ENCODE assay signal across 8 mouse cellular contexts in genomic region chr2:126363050-126363744, GRCm38 (mm10).
A peak's percentile ranks its signal among the peaks of the same experiment; 100 is the strongest.
DNase-seq lines count a peak whose midpoint lies in the region; ATAC-seq and TF ChIP-seq lines count a peak whose summit lies in the region.

No protein-coding gene starts in this region.

- no peak for TF ChIP-seq EP300 in lung, postnatal 0 days (IDR thresholded peaks at IDR 0.05)

- H3K36me3 ChIP-seq in forebrain, embryonic 11.5 days (ENCODE audit: control insufficient read depth, insufficient read depth, low read length), result no peaks in the 10 kb centered on the region
- no peaks in the 10 kb centered on the region for H3K36me3 ChIP-seq in lung, postnatal 0 days (ENCODE audit: insufficient read depth, low read length)

- H3K9ac ChIP-seq in forebrain, embryonic 11.5 days (ENCODE audit: low read length), result no peak overlapping the region
- no peak overlapping the region for H3K9ac ChIP-seq in lung, postnatal 0 days (replicated peaks; ENCODE audit: low read depth)

- 57% methylated on average over 7 of the region's 7 CpGs for WGBS in forebrain, embryonic 11.5 days
- 34% methylated on average over 7 of the region's 7 CpGs for WGBS in lung, postnatal 0 days

- peak; percentile 65 for DNase-seq in ES-CJ7 (ENCODE audit: low read depth, low spot score)
- DNase-seq in c-Kit-negative CD71-positive TER-119-positive erythroid progenitor cells, embryonic 14.5 days (ENCODE audit: low read depth, low spot score), result peak; percentile 39
- peak; percentile 90 for DNase-seq in forebrain, embryonic 11.5 days (ENCODE audit: low spot score)
- peak; percentile 62 for DNase-seq in heart, postnatal 25 days (ENCODE audit: low spot score)
- peak; percentile 72 for DNase-seq in layer of hippocampus, adult 9-10 months (ENCODE audit: low spot score)
- peak; percentile 80 for DNase-seq in lung, postnatal 0 days (ENCODE audit: low spot score)
- peak; percentile 85 for DNase-seq in ovary, postnatal 36 days (ENCODE audit: low spot score)
- DNase-seq in thymus, postnatal 14 days, result peak; percentile 75

- H3K27me3 ChIP-seq in forebrain, embryonic 11.5 days (ENCODE audit: control insufficient read depth, insufficient read depth, low read length), result no peaks in the 10 kb centered on the region
- no peaks in the 10 kb centered on the region for H3K27me3 ChIP-seq in lung, postnatal 0 days (replicated peaks; ENCODE audit: insufficient read depth, low read length)

- peak; percentile 92 for TF ChIP-seq CTCF in lung, postnatal 0 days (IDR thresholded peaks at IDR 0.05)

- H3K4me1 ChIP-seq in forebrain, embryonic 11.5 days (replicated peaks; ENCODE audit: control insufficient read depth, insufficient read depth, low read length), result no peaks in the 10 kb centered on the region; the same call in 1 of the 2 replicates
- peaks cover 3% of the 10 kb centered on the region; the same call in 1 of the 2 replicates for H3K4me1 ChIP-seq in lung, postnatal 0 days (ENCODE audit: insufficient read depth, low read depth, low read length)

- intact Hi-C loops in heart, postnatal 25 days (cut with DNase I), result loop anchor here (2.0 to 10.0 kb wide), 3 partner anchors 162 to 470 kb away; no protein-coding TSS in a partner anchor

- H3K4me2 ChIP-seq in forebrain, embryonic 11.5 days (ENCODE audit: low read depth, low read length, severe bottlenecking), result no peak overlapping the region
- H3K4me2 ChIP-seq in lung, postnatal 0 days (replicated peaks; ENCODE audit: low read depth, low read length), result no peak overlapping the region

- no peak overlapping the region for H3K27ac ChIP-seq in forebrain, embryonic 11.5 days (ENCODE audit: low read depth, low read length)
- no peak overlapping the region for H3K27ac ChIP-seq in lung, postnatal 0 days (ENCODE audit: low read length)

- H3K4me3 ChIP-seq in forebrain, embryonic 11.5 days (ENCODE audit: low read depth, low read length), result no peak overlapping the region
- no peak overlapping the region for H3K4me3 ChIP-seq in lung, postnatal 0 days (ENCODE audit: low read depth, low read length)

- ATAC-seq in forebrain, embryonic 11.5 days (replicated peaks; ENCODE audit: low FRiP score), result peak; percentile 67; the same call in 1 of the 2 replicates
- ATAC-seq in lung, postnatal 0 days, result peak; percentile 58; the same call in 1 of the 2 replicates

- H3K9me3 ChIP-seq in forebrain, embryonic 11.5 days (ENCODE audit: control insufficient read depth, low read length), result no peaks in the 10 kb centered on the region
- H3K9me3 ChIP-seq in lung, postnatal 0 days (ENCODE audit: low read length), result no peaks in the 10 kb centered on the region

Comparison
In these comparisons a context has a peak if more than half of its experiments do, and no peak if none do; other contexts are left out.
1. DNase-seq: peak in every context shown above with its lines; median percentile 90 in forebrain, embryonic 11.5 days; 85 in ovary, postnatal 36 days; 80 in lung, postnatal 0 days; 75 in thymus, postnatal 14 days; 72 in layer of hippocampus, adult 9-10 months; 65 in ES-CJ7; 62 in heart, postnatal 25 days; 39 in c-Kit-negative CD71-positive TER-119-positive erythroid progenitor cells, embryonic 14.5 days.